Mouse (Mus musculus) heart, embryonic 16.5 days (tissue): ENCODE measurements around the gene Mxd3. TPM values are rescaled to one million over a fixed set of nuclear protein-coding genes. Genes with fewer than 3 reads are reported as not detected.

Experiments used
- ATAC-seq: fragments of 200-750 bp; cut with Nextera tagmentation; replicated peaks from 2 replicates; pipeline ENCODE4 v1.8.0; 2017; ENCODE audit warnings: moderate number of reproducible peaks; ENCODE audit not compliant: insufficient read depth, low FRiP score; ENCODE audit errors: extremely low read depth
- H3K27ac ChIP-seq: fragments of 300-500 bp; sonication (generic); 2 replicates; pipeline ENCODE4 v1.5.1; 2014; ENCODE audit warnings: mild to moderate bottlenecking, low read length, control low read depth, moderate library complexity
- H3K27me3 ChIP-seq: fragments of 300-500 bp; sonication (generic); 2 replicates; pipeline ENCODE4 v1.6.1; 2014; ENCODE audit warnings: low read length, mixed read lengths; ENCODE audit not compliant: control insufficient read depth, insufficient read depth
- H3K36me3 ChIP-seq: fragments of 300-500 bp; sonication (generic); 2 replicates; pipeline ENCODE4 v1.6.1; 2014; ENCODE audit not compliant: control insufficient read depth, insufficient read depth
- H3K4me1 ChIP-seq: fragments of 300-500 bp; sonication (generic); 2 replicates; pipeline ENCODE4 v1.6.1; 2014; ENCODE audit warnings: low read length, mixed read lengths; ENCODE audit not compliant: control insufficient read depth, insufficient read depth
- H3K4me2 ChIP-seq: fragments of 300-500 bp; sonication (generic); 2 replicates; pipeline ENCODE4 v1.6.1; 2014; ENCODE audit warnings: low read depth, mild to moderate bottlenecking, control low read depth, low read length
- H3K4me3 ChIP-seq: fragments of 300-500 bp; sonication (generic); 2 replicates; pipeline ENCODE4 v1.5.1; 2014; ENCODE audit warnings: mild to moderate bottlenecking, control low read depth, low read length
- H3K9ac ChIP-seq: fragments of 300-500 bp; sonication (generic); 2 replicates; pipeline ENCODE4 v1.6.1; 2014; ENCODE audit warnings: low read length, control low read depth
- H3K9me3 ChIP-seq: fragments of 300-500 bp; sonication (generic); replicated peaks from 2 replicates; pipeline ENCODE4 v1.6.1; 2016; ENCODE audit warnings: low read length; ENCODE audit not compliant: control insufficient read depth
- WGBS: fragments of 180-500 bp; shearing (Covaris S2); extraction: QIAGEN DNeasy Blood & Tissue Kit; methylation state at CpG from one replicate; pipeline ENCODE4 v1.1.7; 2014; 5-methylcytosine and 5-hydroxymethylcytosine counted together
- polyA plus RNA-seq: library from polyadenylated mRNA; unstranded; fragments of >200 nt; fragmentation: Nextera tagmentation; extraction: Ambion mirVana; gene quantifications from 2 replicates; pipeline ENCODE4 v1.2.1, GENCODE M21; 2015

Gene Mxd3
- 29.2 and 29.4 TPM in 2 replicates for polyA plus RNA-seq

- H3K4me3 ChIP-seq: peak within 1 kb of the TSS; percentile 78
Observed at GRCm38 (mm10) chr13:55329683-55330566, at the start of gene Mxd3. Mxd3 (minus strand) TSS chr13:55329823.

GRCm38 (mm10) chr13:55378907-55379580 is 49.4 kb upstream of the Mxd3 start:
- peak overlapping the region; percentile 22; the same call in 1 of the 2 replicates for H3K4me2 ChIP-seq
- no peak overlapping the region for H3K27ac ChIP-seq
- H3K4me1 ChIP-seq: no peaks in the 10 kb centered on the region
- no peaks in the 10 kb centered on the region for H3K9me3 ChIP-seq
- no peak overlapping the region for H3K4me3 ChIP-seq
- H3K36me3 ChIP-seq: no peaks in the 10 kb centered on the region
- WGBS: 9% methylated on average over 32 of the region's 32 CpGs
- peaks cover 47% of the 10 kb centered on the region for H3K27me3 ChIP-seq
- ATAC-seq: no peak
- H3K9ac ChIP-seq: no peak overlapping the region

More at GRCm38 (mm10) chr13:55329683-55330566, at the start of gene Mxd3:
- WGBS: under 1% methylated on average over 81 of the region's 82 CpGs
- peak; percentile 89 for ATAC-seq
- Histone ChIP-seq H3K4me2 (peak within 1 kb of the TSS; percentile 66), H3K9me3 (no peaks in the 10 kb centered on the region), H3K4me1 (peaks cover 31% of the 10 kb centered on the region), H3K36me3 (peaks cover 13% of the 10 kb centered on the region), H3K27me3 (no peaks in the 10 kb centered on the region), H3K27ac (peak within 1 kb of the TSS; percentile 82), H3K9ac (peak within 1 kb of the TSS; percentile 77)

- Histone ChIP-seq H3K27ac (no peak overlapping the region), H3K4me2 (no peak overlapping the region), H3K4me3 (no peak overlapping the region), H3K9me3 (no peaks in the 10 kb centered on the region), H3K27me3 (peaks cover 50% of the 10 kb centered on the region), H3K4me1 (no peaks in the 10 kb centered on the region), H3K9ac (no peak overlapping the region), H3K36me3 (no peaks in the 10 kb centered on the region)
- WGBS: 63% methylated on average over 2 of the region's 2 CpGs
- ATAC-seq: no peak
Observed at GRCm38 (mm10) chr13:55375877-55376276, 46.3 kb upstream of the Mxd3 start.

- Histone ChIP-seq H3K27me3 (peaks cover 37% of the 10 kb centered on the region), H3K36me3 (no peaks in the 10 kb centered on the region), H3K27ac (no peak overlapping the region), H3K4me3 (no peak overlapping the region), H3K4me2 (no peak overlapping the region), H3K4me1 (peaks cover 6% of the 10 kb centered on the region), H3K9ac (no peak overlapping the region), H3K9me3 (no peaks in the 10 kb centered on the region)
- ATAC-seq: no peak
- WGBS: 53% methylated on average over 6 of the region's 6 CpGs
Observed at GRCm38 (mm10) chr13:55374206-55374924, 44.7 kb upstream of the Mxd3 start.

GRCm38 (mm10) chr13:55371740-55372139 is 42.1 kb upstream of the Mxd3 start:
- Histone ChIP-seq H3K9me3 (no peaks in the 10 kb centered on the region), H3K9ac (no peak overlapping the region), H3K4me1 (peaks cover 6% of the 10 kb centered on the region), H3K36me3 (no peaks in the 10 kb centered on the region), H3K4me3 (no peak overlapping the region), H3K27me3 (peaks cover 21% of the 10 kb centered on the region), H3K4me2 (no peak overlapping the region), H3K27ac (no peak overlapping the region)
- WGBS: 50% methylated on average over 5 of the region's 5 CpGs
- no peak for ATAC-seq

GRCm38 (mm10) chr13:55371007-55371681 is 41.5 kb upstream of the Mxd3 start:
- no peak overlapping the region for H3K4me3 ChIP-seq
- no peak overlapping the region for H3K9ac ChIP-seq
- peaks cover 21% of the 10 kb centered on the region for H3K27me3 ChIP-seq
- no peak for ATAC-seq
- no peaks in the 10 kb centered on the region for H3K36me3 ChIP-seq
- no peak overlapping the region for H3K27ac ChIP-seq
- H3K4me1 ChIP-seq: peaks cover 6% of the 10 kb centered on the region
- whole genome bisulfite sequencing: 60% methylated on average over 8 of the region's 8 CpGs
- no peak overlapping the region for H3K4me2 ChIP-seq
- no peaks in the 10 kb centered on the region for H3K9me3 ChIP-seq

GRCm38 (mm10) chr13:55370234-55370633 is 40.6 kb upstream of the Mxd3 start:
- peak overlapping the region; percentile 45 for H3K4me3 ChIP-seq
- ATAC-seq: no peak; the same call in 1 of the 2 replicates

GRCm38 (mm10) chr13:55369531-55370114 is 40.0 kb upstream of the Mxd3 start, which contains the start of gene Rgs14:
Rgs14 (plus strand) TSS chr13:55369732.
- H3K27me3 ChIP-seq: peaks cover 17% of the 10 kb centered on the region
- H3K9me3 ChIP-seq: no peaks in the 10 kb centered on the region
- peak within 1 kb of the TSS; percentile 45 for H3K4me3 ChIP-seq
- no peaks in the 10 kb centered on the region for H3K36me3 ChIP-seq
- H3K9ac ChIP-seq: peak within 1 kb of the TSS; percentile 49; the same call in 1 of the 2 replicates
- peak; percentile 66 for ATAC-seq
- H3K4me1 ChIP-seq: peaks cover 6% of the 10 kb centered on the region
- peak within 1 kb of the TSS; percentile 35; the same call in 1 of the 2 replicates for H3K27ac ChIP-seq
- WGBS: 44% methylated on average over 13 of the region's 13 CpGs
- H3K4me2 ChIP-seq: peak within 1 kb of the TSS; percentile 45

More at GRCm38 (mm10) chr13:55370234-55370633, 40.6 kb upstream of the Mxd3 start:
- H3K9ac ChIP-seq: peak overlapping the region; percentile 49; the same call in 1 of the 2 replicates
- peak overlapping the region; percentile 45 for H3K4me2 ChIP-seq
- 23% methylated on average over 3 of the region's 3 CpGs for WGBS
- no peaks in the 10 kb centered on the region for H3K36me3 ChIP-seq
- H3K4me1 ChIP-seq: peaks cover 6% of the 10 kb centered on the region
- peak overlapping the region; percentile 35; the same call in 1 of the 2 replicates for H3K27ac ChIP-seq
- H3K9me3 ChIP-seq: no peaks in the 10 kb centered on the region
- peaks cover 20% of the 10 kb centered on the region for H3K27me3 ChIP-seq
